Mouse (Mus musculus) lung, embryonic 14.5 days (tissue): ENCODE measurements around the gene Riox1. TPM values are rescaled to one million over a fixed set of nuclear protein-coding genes. Genes with fewer than 3 reads are reported as not detected.

Source experiments
- ATAC-seq: fragments of 200-750 bp; cut with Nextera tagmentation; 2 replicates; pipeline ENCODE4 v1.8.0; 2017; ENCODE audit warnings: mild to moderate bottlenecking, moderate TSS enrichment, moderate library complexity; ENCODE audit not compliant: insufficient read depth
- DNase-seq: peaks from one replicate; pipeline ENCODE4 v3.0.0-alpha.2; 2015
- H3K27ac ChIP-seq: fragments of 300-500 bp; sonication (generic); 2 replicates; pipeline ENCODE4 v1.5.1; 2014; ENCODE audit warnings: low read depth, mild to moderate bottlenecking, moderate library complexity
- H3K27me3 ChIP-seq: fragments of 300-500 bp; sonication (generic); 2 replicates; pipeline ENCODE4 v1.6.1; 2014; ENCODE audit warnings: low read length, control low read depth; ENCODE audit not compliant: insufficient read depth
- H3K36me3 ChIP-seq: fragments of 300-500 bp; sonication (generic); 2 replicates; pipeline ENCODE4 v1.6.1; 2014; ENCODE audit warnings: control low read depth; ENCODE audit not compliant: insufficient read depth
- H3K4me1 ChIP-seq: fragments of 300-500 bp; sonication (generic); 2 replicates; pipeline ENCODE4 v1.6.1; 2014; ENCODE audit warnings: antibody characterized with exemption, control low read depth; ENCODE audit not compliant: insufficient read depth
- H3K4me2 ChIP-seq: fragments of 300-500 bp; sonication (generic); 2 replicates; pipeline ENCODE4 v1.6.1; 2014; ENCODE audit warnings: mild to moderate bottlenecking
- H3K4me3 ChIP-seq: fragments of 300-500 bp; sonication (generic); 2 replicates; pipeline ENCODE4 v1.5.1; 2014; ENCODE audit warnings: low read depth, low read length
- H3K9ac ChIP-seq: fragments of 300-500 bp; sonication (generic); 2 replicates; pipeline ENCODE4 v1.6.1; 2014
- H3K9me3 ChIP-seq: fragments of 300-500 bp; sonication (generic); 2 replicates; pipeline ENCODE4 v1.6.1; 2016; ENCODE audit warnings: low read depth, low read length, control low read depth
- CTCF ChIP-seq: IDR thresholded peaks from 2 replicates; pipeline ENCODE4 v1.5.1; 2016; ENCODE audit warnings: antibody characterized with exemption, low read depth
- WGBS: fragments of 180-500 bp; shearing (Covaris S2); extraction: QIAGEN DNeasy Blood & Tissue Kit; methylation state at CpG from one replicate; pipeline ENCODE4 v1.1.7; 2014; 5-methylcytosine and 5-hydroxymethylcytosine counted together
- polyA plus RNA-seq: library from polyadenylated mRNA; unstranded; fragments of >200 nt; fragmentation: Nextera tagmentation; extraction: Ambion mirVana; gene quantifications from 2 replicates; pipeline ENCODE4 v1.2.1, GENCODE M21; 2014

Riox1 gene
- polyA plus RNA-seq, 1 experiment from 2014 or later: 18.6 TPM

GRCm38 (mm10) chr12:83972117-83972516, 21.7 kb downstream of the Riox1 start:
- 64% methylated on average over 2 of the region's 2 CpGs for WGBS
- H3K36me3 ChIP-seq: no peaks in the 10 kb centered on the region
- H3K4me1 ChIP-seq: no peaks in the 10 kb centered on the region
- no peak overlapping the region for H3K4me2 ChIP-seq
- no peaks in the 10 kb centered on the region for H3K27me3 ChIP-seq
- H3K9ac ChIP-seq: no peak overlapping the region
- no peaks in the 10 kb centered on the region for H3K9me3 ChIP-seq
- DNase-seq (peak; percentile 72), ATAC-seq (no peak; the same call in 1 of the 2 replicates)
- TF ChIP-seq CTCF: peak; percentile 67
- H3K4me3 ChIP-seq: no peak overlapping the region
- no peak overlapping the region for H3K27ac ChIP-seq

- no peak for TF ChIP-seq CTCF
- no peaks in the 10 kb centered on the region for H3K4me1 ChIP-seq
- H3K9ac ChIP-seq: no peak overlapping the region
- no peak for ATAC-seq
- H3K9me3 ChIP-seq: no peaks in the 10 kb centered on the region
- 84% methylated on average over 6 of the region's 6 CpGs for WGBS
- no peak overlapping the region for H3K4me3 ChIP-seq
- no peak overlapping the region for H3K4me2 ChIP-seq
- no peak overlapping the region for H3K27ac ChIP-seq
- H3K27me3 ChIP-seq: no peaks in the 10 kb centered on the region
- DNase-seq: no peak
- no peaks in the 10 kb centered on the region for H3K36me3 ChIP-seq
Observed at GRCm38 (mm10) chr12:83978862-83979261, 28.5 kb downstream of the Riox1 start.

- H3K36me3 ChIP-seq: no peaks in the 10 kb centered on the region
- H3K4me3 ChIP-seq: no peak overlapping the region
- H3K4me2 ChIP-seq: no peak overlapping the region
- H3K9me3 ChIP-seq: no peaks in the 10 kb centered on the region
- WGBS: 74% methylated on average over 4 of the region's 4 CpGs
- DNase-seq (no peak), ATAC-seq (no peak)
- H3K27me3 ChIP-seq: no peaks in the 10 kb centered on the region
- no peak overlapping the region for H3K9ac ChIP-seq
- TF ChIP-seq CTCF: no peak
- H3K4me1 ChIP-seq: peaks cover under 1% of the 10 kb centered on the region; the same call in 1 of the 2 replicates
- no peak overlapping the region for H3K27ac ChIP-seq
Observed at GRCm38 (mm10) chr12:83981615-83982014, 31.2 kb downstream of the Riox1 start.

- peaks cover 8% of the 10 kb centered on the region for H3K4me1 ChIP-seq
- DNase-seq: no peak
- no peak within 1 kb of the TSS for H3K27ac ChIP-seq
- no peaks in the 10 kb centered on the region for H3K9me3 ChIP-seq
- TF ChIP-seq CTCF: no peak
- no peak within 1 kb of the TSS for H3K9ac ChIP-seq
- H3K4me3 ChIP-seq: no peak within 1 kb of the TSS
- H3K4me2 ChIP-seq: no peak within 1 kb of the TSS
- no peaks in the 10 kb centered on the region for H3K36me3 ChIP-seq
- no peaks in the 10 kb centered on the region for H3K27me3 ChIP-seq
- no peak for ATAC-seq
- 71% methylated on average over 4 of the region's 4 CpGs for WGBS
Observed at GRCm38 (mm10) chr12:83984752-83985151, 34.3 kb downstream of the Riox1 start, which contains the start of gene Heatr4. Gene Heatr4 (minus strand): TSS chr12:83984852.

- 13% methylated on average over 8 of the region's 8 CpGs for WGBS
- Histone ChIP-seq H3K9ac (peak overlapping the region; percentile 77; the same call in 1 of the 2 replicates), H3K27me3 (no peaks in the 10 kb centered on the region), H3K4me1 (peaks cover 8% of the 10 kb centered on the region), H3K36me3 (peaks cover 3% of the 10 kb centered on the region; the same call in 1 of the 2 replicates), H3K9me3 (no peaks in the 10 kb centered on the region), H3K4me3 (peak overlapping the region; percentile 64), H3K27ac (peak overlapping the region; percentile 97), H3K4me2 (peak overlapping the region; percentile 56)
- no peak for TF ChIP-seq CTCF
- ATAC-seq: peak; percentile 44; the same call in 1 of the 2 replicates
- peak; percentile 61 for DNase-seq
Observed at GRCm38 (mm10) chr12:83987242-83987582, 36.8 kb downstream of the Riox1 start.

GRCm38 (mm10) chr12:83987583-83988441, 37.4 kb downstream of the Riox1 start, which contains the start of gene Acot2:
Gene Acot2 (plus strand): TSS chr12:83987861.
- ATAC-seq (peak; percentile 91), DNase-seq (peak; percentile 93)
- peak within 1 kb of the TSS; percentile 77 for H3K9ac ChIP-seq
- H3K9me3 ChIP-seq: no peaks in the 10 kb centered on the region
- peak within 1 kb of the TSS; percentile 97 for H3K27ac ChIP-seq
- under 1% methylated on average over 70 of the region's 80 CpGs for WGBS
- H3K36me3 ChIP-seq: peaks cover 3% of the 10 kb centered on the region; the same call in 1 of the 2 replicates
- H3K4me1 ChIP-seq: peaks cover 8% of the 10 kb centered on the region
- H3K4me3 ChIP-seq: peak within 1 kb of the TSS; percentile 64
- peak; percentile 82 for TF ChIP-seq CTCF
- no peaks in the 10 kb centered on the region for H3K27me3 ChIP-seq
- peak within 1 kb of the TSS; percentile 56 for H3K4me2 ChIP-seq

- Histone ChIP-seq H3K4me3 (peak overlapping the region; percentile 64), H3K27me3 (no peaks in the 10 kb centered on the region), H3K4me2 (peak overlapping the region; percentile 56), H3K36me3 (peaks cover 7% of the 10 kb centered on the region), H3K9me3 (no peaks in the 10 kb centered on the region), H3K4me1 (peaks cover 8% of the 10 kb centered on the region), H3K9ac (peak overlapping the region; percentile 77), H3K27ac (peak overlapping the region; percentile 97)
- WGBS: 55% methylated on average over 4 of the region's 4 CpGs
- TF ChIP-seq CTCF: no peak
- DNase-seq (no peak), ATAC-seq (peak; percentile 18; the same call in 1 of the 2 replicates)
Observed at GRCm38 (mm10) chr12:83988483-83988882, 38.1 kb downstream of the Riox1 start.
